Mouse (Mus musculus) brown adipose tissue, adult 24 weeks (tissue): ENCODE measurements around the gene Fam227a. TPM values are rescaled to one million over a fixed set of nuclear protein-coding genes. Genes with fewer than 3 reads are reported as not detected.

ENCODE experiments used
- H3K27ac ChIP-seq: fragments of 200-500 bp; replicated peaks from 2 replicates; pipeline ENCODE4 v1.5.1; 2012; ENCODE audit warnings: low read depth, mild to moderate bottlenecking, low read length
- H3K4me1 ChIP-seq: fragments of 200-500 bp; 2 replicates; pipeline ENCODE4 v1.6.1; 2012; ENCODE audit warnings: low read length, mixed read lengths; ENCODE audit not compliant: control insufficient read depth, insufficient read depth, insufficient read length
- H3K4me3 ChIP-seq: fragments of 200-500 bp; 2 replicates; pipeline ENCODE4 v1.5.1; 2012; ENCODE audit warnings: low read depth, mild to moderate bottlenecking, low read length, moderate library complexity; ENCODE audit not compliant: insufficient read depth
- polyA plus RNA-seq: library from polyadenylated mRNA; stranded (reverse); fragments of >200 nt; gene quantifications from 2 replicates; pipeline ENCODE4 v1.2.4, GENCODE M21; 2012; ENCODE audit not compliant: missing spikeins, insufficient read depth, insufficient read length

The Fam227a gene
- 0.32 and 0.58 TPM in 2 replicates for polyA plus RNA-seq

DNA sequence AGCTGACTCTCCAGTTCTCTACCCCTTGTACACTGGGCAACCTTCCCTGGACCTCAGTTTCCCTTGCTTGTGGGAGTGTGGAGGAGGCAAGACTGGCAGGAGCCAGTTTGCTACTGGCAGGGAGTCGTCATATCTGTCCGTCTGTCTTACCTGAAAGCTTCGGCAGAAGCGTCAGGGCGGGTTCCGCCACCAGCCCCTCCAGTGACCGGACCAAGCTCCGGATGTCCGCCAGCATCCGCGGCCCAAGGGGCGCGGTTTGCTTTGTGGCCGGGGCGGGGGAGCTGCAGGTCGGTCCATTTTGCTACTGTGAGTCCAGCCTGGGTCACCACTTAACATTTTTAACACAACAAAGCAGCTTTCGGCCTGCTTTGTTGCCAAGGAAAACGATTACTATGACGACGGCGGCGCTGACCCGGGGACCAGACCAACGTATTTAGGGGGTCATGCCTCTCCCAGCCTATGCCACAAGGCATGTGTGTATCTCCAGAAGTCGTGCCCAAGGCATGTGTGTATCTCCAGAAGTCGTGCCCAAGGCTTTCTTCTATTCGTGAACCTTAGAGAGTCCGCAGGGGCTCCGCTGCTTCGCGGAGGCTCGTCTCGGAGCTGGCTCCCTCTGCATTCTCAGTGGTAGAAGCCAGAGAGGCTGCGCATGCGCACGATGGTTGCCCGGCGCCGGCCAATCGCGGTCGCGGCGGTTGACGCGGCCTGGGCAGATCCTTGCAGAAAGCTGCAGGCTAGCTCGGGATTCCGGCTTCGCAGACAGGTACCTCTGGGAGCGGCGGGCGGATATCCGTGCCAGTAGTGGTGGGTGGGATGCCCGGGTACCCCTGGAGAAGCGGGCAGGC is at the start of gene Fam227a, which contains the start of gene Cby1:
Gene Fam227a, minus strand, starts transcription at position 426 of the 845 bp plus-strand sequence.
Gene Cby1, plus strand, starts transcription at position 669 of the 845 bp plus-strand sequence.
- Histone ChIP-seq H3K4me1 (no peaks in the 10 kb centered on the region), H3K4me3 (peak within 1 kb of the TSS; percentile 71), H3K27ac (peak within 1 kb of the TSS; percentile 98)

DNA sequence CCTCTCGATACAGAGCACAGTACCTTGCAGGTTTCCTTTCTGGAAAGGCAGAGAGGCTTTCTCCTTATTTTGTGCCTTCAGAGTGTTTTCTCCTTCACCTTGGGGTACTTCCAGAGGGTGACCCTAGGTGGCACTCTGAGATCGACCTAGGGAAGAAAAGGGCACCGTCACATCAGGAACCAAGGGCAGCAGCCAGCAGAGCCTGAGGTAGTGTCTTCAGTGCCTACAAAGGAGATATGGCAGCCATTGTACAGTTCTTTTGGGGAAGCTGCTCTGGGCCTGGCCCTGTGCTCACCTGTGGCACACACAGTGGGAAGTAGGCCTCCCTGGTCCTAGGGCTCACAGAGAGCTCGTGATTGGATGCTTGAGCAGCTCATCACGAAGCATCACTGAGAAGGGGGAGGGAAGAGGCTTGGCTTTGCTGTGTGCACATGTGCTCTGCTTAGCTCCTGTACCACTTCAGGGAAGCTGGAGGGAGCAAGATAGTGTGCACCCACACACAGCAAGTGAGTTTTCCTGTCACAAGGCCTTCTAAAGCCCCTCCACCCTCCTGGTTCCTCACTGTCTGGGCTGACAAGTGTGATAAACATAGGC is 49.6 kb upstream of the Fam227a start:
- Histone ChIP-seq H3K4me3 (no peak overlapping the region), H3K4me1 (no peaks in the 10 kb centered on the region), H3K27ac (no peak overlapping the region)

DNA sequence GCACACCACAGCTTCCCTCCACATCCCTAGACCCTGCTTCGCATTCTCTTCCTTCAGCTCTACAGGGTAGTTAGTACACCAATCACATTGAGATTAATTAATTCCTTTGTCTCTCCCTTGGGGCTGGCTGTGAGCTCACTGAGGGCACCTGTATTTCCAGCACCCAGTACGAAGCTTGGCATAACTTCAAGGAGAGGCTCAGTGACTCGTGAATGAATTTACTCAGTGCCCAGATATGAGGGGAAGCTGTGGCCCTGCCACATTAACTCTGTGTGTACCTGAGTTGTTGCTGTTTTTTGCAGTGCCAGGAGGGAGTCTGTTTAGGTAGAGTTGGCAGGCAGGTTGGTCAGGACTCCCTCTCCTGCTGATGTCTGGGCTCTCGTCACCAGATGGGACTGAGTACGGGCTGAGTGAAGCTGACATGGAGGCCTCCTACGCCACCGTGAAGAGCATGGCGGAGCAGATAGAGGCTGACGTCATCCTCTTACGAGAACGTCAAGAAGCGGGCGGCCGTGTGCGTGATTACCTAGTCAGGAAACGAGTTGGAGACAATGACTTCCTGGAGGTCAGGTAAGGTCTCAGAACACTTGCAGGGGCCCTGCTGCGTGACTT is 48.0 kb upstream of the Fam227a start:
- H3K4me3 ChIP-seq: no peak overlapping the region
- H3K4me1 ChIP-seq: no peaks in the 10 kb centered on the region
- no peak overlapping the region for H3K27ac ChIP-seq

DNA sequence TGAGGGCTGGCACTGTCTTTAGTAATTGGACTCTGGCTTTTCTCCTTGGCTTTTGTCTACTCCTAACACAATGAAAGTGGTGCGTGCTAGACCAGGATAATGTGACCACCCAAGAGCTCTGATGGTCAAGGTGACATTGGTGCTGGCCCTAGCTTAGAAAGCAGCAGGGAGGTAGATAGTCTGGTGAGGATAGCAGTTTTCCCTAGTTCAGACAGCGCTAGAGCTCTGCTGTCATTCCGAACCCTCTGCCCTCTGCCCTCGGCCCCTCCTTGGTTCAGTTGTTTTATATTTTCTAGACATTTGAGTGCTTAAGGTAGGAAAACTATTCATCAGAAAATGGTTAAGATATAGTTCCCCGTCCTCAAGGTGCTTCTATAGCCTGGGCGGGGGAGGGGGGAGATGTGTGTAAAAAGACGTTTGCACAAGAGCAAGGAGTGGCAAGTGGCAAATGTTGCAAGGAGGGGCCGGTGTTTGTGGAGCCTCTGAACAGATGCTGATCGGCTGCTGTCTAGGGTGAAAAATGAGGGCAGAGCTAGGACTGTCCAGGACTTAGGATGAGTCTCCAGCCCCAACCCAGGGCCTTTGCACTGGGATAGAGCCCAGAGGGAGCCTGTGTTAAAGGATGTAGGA is 38.9 kb upstream of the Fam227a start:
- Histone ChIP-seq H3K4me3 (no peak overlapping the region), H3K4me1 (peaks cover 4% of the 10 kb centered on the region; the same call in 1 of the 2 replicates), H3K27ac (no peak overlapping the region)

DNA sequence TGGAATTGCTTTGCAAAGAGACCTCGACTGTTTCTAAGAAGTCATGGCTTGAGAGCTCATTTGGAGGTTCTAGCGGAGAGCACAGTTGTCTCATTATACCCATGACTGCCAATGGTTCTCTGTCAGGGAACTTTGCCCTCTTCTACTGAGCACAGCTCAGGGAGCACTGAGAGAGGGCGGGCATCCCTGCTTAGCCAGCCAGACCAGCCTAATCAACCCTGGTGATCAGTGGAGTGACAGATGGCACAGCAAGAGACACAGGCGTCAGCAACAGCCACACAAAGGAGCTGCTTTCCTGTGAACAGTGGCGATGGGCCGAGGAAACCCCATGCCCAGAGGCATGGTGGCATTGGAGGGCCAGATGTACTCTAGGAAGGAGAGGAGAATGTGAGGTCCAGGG is 38.3 kb upstream of the Fam227a start:
- no peak overlapping the region for H3K27ac ChIP-seq
- peaks cover 4% of the 10 kb centered on the region; the same call in 1 of the 2 replicates for H3K4me1 ChIP-seq
- no peak overlapping the region for H3K4me3 ChIP-seq

DNA sequence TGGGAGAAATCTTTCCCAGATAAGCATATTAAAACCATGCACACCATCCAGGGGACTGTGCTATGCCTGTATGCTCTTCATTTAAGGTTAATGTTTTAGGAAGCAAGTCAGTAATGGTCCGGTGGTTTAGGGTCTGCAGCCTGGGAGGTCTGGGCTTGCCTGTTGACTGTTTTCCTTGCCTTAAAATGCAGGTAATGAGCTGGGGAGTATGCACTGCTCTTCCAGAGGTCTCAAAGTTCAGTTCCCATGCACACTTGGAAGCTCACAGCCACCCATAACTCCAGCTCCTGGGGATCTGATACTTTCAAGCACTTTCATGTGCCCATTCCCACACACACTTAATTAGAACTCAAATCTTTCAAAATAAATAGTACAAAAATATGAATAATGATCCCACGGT is 37.8 kb upstream of the Fam227a start:
- Histone ChIP-seq H3K27ac (no peak overlapping the region), H3K4me3 (no peak overlapping the region)

DNA sequence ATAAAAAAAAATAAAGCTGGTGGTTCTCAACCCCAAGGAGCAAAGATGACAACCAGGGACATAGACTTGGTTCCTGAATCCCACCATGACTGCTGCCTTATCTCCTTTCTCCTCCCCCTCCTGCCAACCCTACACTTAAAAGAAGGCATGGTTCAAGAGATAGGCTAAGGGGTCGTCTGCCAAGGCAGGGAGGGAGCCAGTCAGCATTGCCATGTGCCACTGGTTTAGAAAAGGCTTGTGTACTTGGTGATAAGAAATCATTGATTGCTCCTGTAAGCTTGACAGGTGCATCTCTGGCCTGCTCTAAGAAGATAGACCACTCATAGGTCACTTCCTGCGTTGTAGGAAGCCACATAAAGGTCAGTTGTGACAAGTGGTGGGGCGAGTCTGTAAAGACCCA is 36.8 kb upstream of the Fam227a start:
- Histone ChIP-seq H3K27ac (no peak overlapping the region), H3K4me3 (no peak overlapping the region), H3K4me1 (peaks cover 7% of the 10 kb centered on the region)

More for the DNA sequence above, 37.8 kb upstream of the Fam227a start:
- peaks cover 6% of the 10 kb centered on the region for H3K4me1 ChIP-seq

DNA sequence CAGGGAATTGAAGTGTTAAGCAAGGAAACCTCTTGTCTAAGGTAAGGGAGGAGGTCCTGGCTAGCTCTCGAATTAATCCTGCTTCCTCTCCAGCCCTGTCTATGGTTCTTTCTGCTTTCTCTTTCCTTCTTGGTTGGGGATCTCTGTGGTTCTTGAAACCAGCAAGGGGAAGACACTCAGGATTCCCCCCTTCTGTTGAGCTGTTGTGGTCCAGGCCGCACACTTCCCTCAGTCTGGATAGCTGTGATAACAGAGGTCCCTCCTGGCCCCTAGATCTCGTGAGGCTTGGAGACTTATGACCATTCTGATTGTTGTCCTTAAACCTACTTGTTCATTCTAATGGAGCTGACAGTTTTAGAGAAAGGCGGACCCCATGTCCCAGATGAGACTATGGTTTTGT is 35.8 kb upstream of the Fam227a start:
- H3K4me1 ChIP-seq: peaks cover 7% of the 10 kb centered on the region
- H3K27ac ChIP-seq: no peak overlapping the region
- H3K4me3 ChIP-seq: no peak overlapping the region

DNA sequence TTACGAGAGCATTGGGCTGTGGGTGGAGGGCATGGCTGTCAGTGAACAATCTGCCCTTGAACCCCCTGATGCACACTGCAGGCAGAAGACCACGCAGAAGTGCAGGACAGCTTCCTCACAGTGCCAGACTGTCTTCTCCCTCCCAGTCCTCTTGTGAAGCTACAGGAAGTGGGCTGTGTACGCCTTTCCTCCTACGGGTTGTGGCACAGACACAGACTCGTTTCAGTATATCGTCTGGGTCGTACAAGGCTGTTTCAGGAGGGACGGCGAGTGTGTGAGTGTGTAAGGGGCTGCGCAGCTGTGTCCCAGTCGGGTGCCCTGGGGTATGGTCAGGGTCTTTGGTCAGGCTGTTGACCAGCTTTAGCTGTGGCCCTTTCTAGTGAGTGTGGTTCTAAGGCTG is 35.0 kb upstream of the Fam227a start:
- H3K4me3 ChIP-seq: peak overlapping the region; percentile 9; the same call in 1 of the 2 replicates
- no peak overlapping the region for H3K27ac ChIP-seq
- H3K4me1 ChIP-seq: peaks cover 7% of the 10 kb centered on the region

DNA sequence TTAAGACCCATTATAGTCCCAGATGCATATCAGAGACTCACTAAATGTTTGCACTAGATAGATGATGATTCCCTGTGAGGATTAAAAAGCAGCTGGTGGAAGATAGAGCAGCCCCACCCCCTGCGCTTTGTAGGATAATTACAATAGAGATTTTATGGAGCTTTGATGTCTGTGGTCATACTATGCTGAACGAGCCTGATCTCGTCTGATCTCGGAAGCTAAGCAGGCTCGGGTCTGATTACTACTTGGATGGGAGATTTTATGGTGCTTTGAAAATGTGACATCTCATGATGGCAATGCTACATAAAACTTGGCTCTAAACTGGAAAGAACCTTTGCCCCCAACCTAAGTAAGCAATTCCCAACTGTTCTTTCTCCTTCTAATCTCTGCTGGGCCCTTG is 33.6 kb upstream of the Fam227a start:
- H3K4me3 ChIP-seq: no peak overlapping the region
- no peak overlapping the region for H3K27ac ChIP-seq
- H3K4me1 ChIP-seq: peaks cover 9% of the 10 kb centered on the region

DNA sequence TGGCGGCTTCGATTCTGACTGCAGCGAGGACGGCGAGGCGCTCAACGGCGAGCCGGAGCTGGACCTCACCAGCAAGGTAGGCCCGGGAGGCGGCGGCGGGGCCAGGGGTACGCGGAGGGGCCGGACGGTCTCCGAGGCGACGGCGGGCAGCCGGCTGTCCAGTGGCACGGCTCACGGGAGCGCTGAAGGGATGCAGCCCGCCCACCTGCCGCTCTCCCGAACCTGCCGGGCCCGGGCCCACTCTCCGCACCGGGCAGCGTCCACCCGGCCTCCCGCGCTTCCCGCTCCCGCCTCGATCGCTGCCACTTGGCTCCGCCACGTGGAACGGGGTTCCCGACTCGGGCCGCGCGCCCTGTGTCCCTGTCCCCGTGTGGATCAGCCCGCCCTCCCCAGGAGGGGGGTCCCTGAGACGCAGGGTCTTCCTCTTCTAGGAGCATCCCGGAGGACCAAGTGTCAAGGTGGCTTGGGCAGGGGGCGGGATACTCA is 32.3 kb upstream of the Fam227a start:
- Histone ChIP-seq H3K27ac (no peak overlapping the region), H3K4me1 (peaks cover 13% of the 10 kb centered on the region), H3K4me3 (peak overlapping the region; percentile 73)

DNA sequence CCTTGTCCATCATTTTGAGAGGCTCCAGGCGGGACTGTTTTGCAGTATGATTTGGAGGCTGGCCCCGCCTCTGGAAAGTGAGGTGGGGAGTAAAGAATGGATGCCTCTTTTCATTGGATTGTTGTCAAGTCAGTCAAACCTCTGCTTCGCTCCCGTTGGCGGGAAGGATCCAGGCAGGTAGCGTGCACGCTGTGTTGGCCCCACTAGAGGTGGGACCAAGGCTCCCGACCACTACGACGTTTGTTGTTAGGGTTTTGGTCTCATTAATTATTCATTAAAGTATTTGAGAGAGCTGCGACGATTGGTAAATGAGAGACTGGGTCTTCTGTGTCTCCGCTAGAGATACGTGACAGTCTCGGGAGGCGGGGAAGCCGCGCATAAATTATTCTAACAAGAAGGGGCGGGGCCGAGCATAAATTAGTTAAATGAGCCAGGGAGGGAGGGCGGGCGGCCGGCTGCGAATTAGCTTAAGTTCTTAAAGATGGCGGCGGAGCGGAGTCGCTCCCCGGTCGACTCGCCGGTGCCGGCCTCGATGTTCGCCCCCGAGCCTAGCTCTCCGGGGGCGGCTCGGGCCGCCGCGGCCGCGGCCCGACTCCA is 31.8 kb upstream of the Fam227a start, which contains the start of gene Gtpbp1:
Gene Gtpbp1, plus strand, starts transcription at position 420 of the 597 bp plus-strand sequence.
- no peak within 1 kb of the TSS for H3K27ac ChIP-seq
- H3K4me1 ChIP-seq: peaks cover 16% of the 10 kb centered on the region

DNA sequence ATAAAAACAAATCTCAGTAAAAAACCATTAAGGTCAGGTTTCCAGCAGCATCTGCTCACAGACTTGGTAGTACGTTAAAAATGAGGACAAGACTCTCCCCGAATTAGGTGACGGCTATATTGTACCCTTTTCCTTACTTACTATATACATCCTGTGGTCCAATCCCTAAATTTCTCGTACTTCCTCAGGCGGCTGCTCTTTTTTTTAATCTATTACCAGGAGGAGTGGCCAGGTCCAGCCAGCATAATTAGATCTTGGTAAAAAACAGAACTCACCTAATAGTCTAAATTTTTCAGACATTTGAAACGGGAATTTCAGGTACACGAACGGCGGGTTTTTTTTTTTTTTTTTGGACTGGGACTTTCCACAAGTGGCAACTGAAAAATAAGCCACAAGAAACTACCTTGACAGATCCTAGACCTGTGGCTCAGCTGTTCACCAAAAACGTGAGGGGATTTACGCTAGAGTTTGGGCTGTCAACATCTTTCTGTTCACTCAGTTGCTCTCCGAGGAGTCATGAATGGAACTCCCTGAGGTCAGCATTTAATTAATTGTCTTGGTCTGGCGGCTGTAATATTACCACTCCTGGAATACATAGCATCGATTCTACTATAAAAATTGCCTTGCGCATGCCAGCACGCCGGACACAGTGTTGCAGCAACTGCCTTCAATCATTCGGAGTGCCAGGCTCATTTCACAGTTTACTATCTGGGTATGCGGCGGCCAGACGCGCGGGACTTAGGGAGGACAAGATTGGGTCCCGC is 31.1 kb upstream of the Fam227a start:
- Histone ChIP-seq H3K27ac (no peak overlapping the region), H3K4me1 (peaks cover 22% of the 10 kb centered on the region), H3K4me3 (peak overlapping the region; percentile 44)

More for the DNA sequence above, 31.8 kb upstream of the Fam227a start, which contains the start of gene Gtpbp1:
- H3K4me3 ChIP-seq: peak within 1 kb of the TSS; percentile 73
